Mouse (Mus musculus) C2C12 (cell line): Measurements from ENCODE around the gene Adora2b.

Experiments
- CEBPB ChIP-seq: IDR thresholded peaks from one replicate; pipeline ENCODE4 v1.6.1; 2011; ENCODE audit warnings: low read depth, mild to moderate bottlenecking, control low read depth, moderate library complexity
- CTCF ChIP-seq: IDR thresholded peaks from one replicate; pipeline ENCODE4 v1.5.1; 2011; ENCODE audit not compliant: control insufficient read depth, insufficient read depth, insufficient read length
- FOSL1 ChIP-seq: IDR thresholded peaks from one replicate; pipeline ENCODE4 v1.8.0; 2011; ENCODE audit warnings: mild to moderate bottlenecking, low read length; ENCODE audit not compliant: poor library complexity, insufficient read depth, severe bottlenecking
- MAX ChIP-seq: IDR thresholded peaks from one replicate; pipeline ENCODE4 v1.6.1; 2011; ENCODE audit warnings: mild to moderate bottlenecking, control low read depth
- MYOD1 ChIP-seq: IDR thresholded peaks from one replicate; pipeline ENCODE4 v1.6.1; 2011; ENCODE audit warnings: low read depth; ENCODE audit not compliant: control insufficient read depth, insufficient read length
- MYOG ChIP-seq: IDR thresholded peaks from one replicate; pipeline ENCODE4 v1.6.1; 2011; ENCODE audit not compliant: control insufficient read depth, insufficient read length; ENCODE audit errors: extremely low read depth
- USF1 ChIP-seq: IDR thresholded peaks from one replicate; pipeline ENCODE4 v1.6.1; 2011; ENCODE audit warnings: low read depth, mild to moderate bottlenecking, control low read depth, moderate library complexity

DNA sequence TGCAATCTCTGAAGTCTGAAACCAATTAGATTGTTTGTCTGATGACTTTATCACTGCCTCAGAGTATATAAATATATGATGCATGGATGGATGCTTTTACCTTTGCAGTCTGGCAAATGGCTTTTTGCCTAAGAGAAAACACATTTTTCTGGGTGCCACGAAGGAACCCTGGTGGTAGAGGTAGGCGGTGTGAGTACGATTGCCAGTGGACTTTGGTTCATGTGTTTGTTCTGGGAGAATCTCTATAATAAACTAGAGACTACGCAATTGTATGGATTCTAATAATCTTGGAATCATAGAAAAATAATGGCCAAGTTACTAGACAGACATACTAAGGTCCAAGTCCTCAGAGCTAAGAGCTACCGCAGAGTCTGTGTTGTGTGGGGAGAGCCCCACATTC lies 66.2 kb downstream of the Adora2b start:
- TF ChIP-seq CTCF = no peak
- no peak for TF ChIP-seq MYOD1
- no peak for TF ChIP-seq MAX
- TF ChIP-seq FOSL1 = no peak
- no peak for TF ChIP-seq USF1
- no peak for TF ChIP-seq MYOG
- TF ChIP-seq CEBPB = no peak
